Mouse (Mus musculus): ENCODE measurements around the gene Ccdc65. TPM values are rescaled to one million over a fixed set of nuclear protein-coding genes. Genes with fewer than 3 reads are reported as not detected.

Ccdc65 gene
- polyA plus RNA-seq (2012; rRNA removed) = 4.8 TPM in 2 replicates

GRCm38 (mm10) chr15:98707766-98708372 lies at the start of gene Ccdc65:
Gene Ccdc65, plus strand, starts transcription at chr15:98708207.
- Histone ChIP-seq H3K27ac (ENCODE audit: insufficient read depth, low read length) (no peak within 1 kb of the TSS), H3K4me1 (ENCODE audit: control insufficient read depth, insufficient read depth, low read length) (no peaks in the 10 kb centered on the region; the same call in 1 of the 2 replicates), H3K4me3 (replicated peaks; ENCODE audit: insufficient read depth, low read depth, low read length) (peak within 1 kb of the TSS; percentile 64), H3K27me3 (ENCODE audit: control insufficient read depth, insufficient read depth, low read length) (no peaks in the 10 kb centered on the region)
- peak; percentile 83 to 84 for DNase-seq
- 22% methylated on average over 16 of the region's 16 CpGs for WGBS
- TF ChIP-seq POLR2A (IDR thresholded peaks at IDR 0.05; ENCODE audit: borderline replicate concordance, insufficient read depth, low read length) (no peak), CTCF (IDR thresholded peaks at IDR 0.05; ENCODE audit: borderline replicate concordance, insufficient read depth, low read depth, low read length) (peak; percentile 73)

- TF ChIP-seq CTCF (IDR thresholded peaks at IDR 0.05; ENCODE audit: borderline replicate concordance, insufficient read depth, low read depth, low read length) = no peak
- TF ChIP-seq POLR2A (IDR thresholded peaks at IDR 0.05; ENCODE audit: borderline replicate concordance, insufficient read depth, low read length) = no peak
- peak overlapping the region; percentile 83 for H3K27ac ChIP-seq (ENCODE audit: insufficient read depth, low read length)
- H3K27me3 ChIP-seq (ENCODE audit: control insufficient read depth, insufficient read depth, low read length) = no peaks in the 10 kb centered on the region
- H3K4me3 ChIP-seq (replicated peaks; ENCODE audit: insufficient read depth, low read depth, low read length) = peak overlapping the region; percentile 67
- under 1% methylated on average over 14 of the region's 14 CpGs for WGBS
- no peaks in the 10 kb centered on the region for H3K4me1 ChIP-seq (ENCODE audit: control insufficient read depth, insufficient read depth, low read length)
- DNase-seq = no peak
Observed at GRCm38 (mm10) chr15:98662198-98662566, 45.8 kb upstream of the Ccdc65 start.

GRCm38 (mm10) chr15:98662567-98663545 lies 45.2 kb upstream of the Ccdc65 start, which contains the start of gene Ddx23:
Gene Ddx23, minus strand, starts transcription at chr15:98662894.
- 3% methylated on average over 48 of the region's 48 CpGs for WGBS

GRCm38 (mm10) chr15:98664042-98664907 lies 43.7 kb upstream of the Ccdc65 start:
- peak in 1 of 2 experiments; percentile 37 for DNase-seq
- Histone ChIP-seq H3K4me3 (replicated peaks; ENCODE audit: insufficient read depth, low read depth, low read length) (no peak overlapping the region), H3K4me1 (ENCODE audit: control insufficient read depth, insufficient read depth, low read length) (no peaks in the 10 kb centered on the region), H3K27ac (ENCODE audit: insufficient read depth, low read length) (no peak overlapping the region), H3K27me3 (ENCODE audit: control insufficient read depth, insufficient read depth, low read length) (no peaks in the 10 kb centered on the region)
- WGBS = 67% methylated on average over 11 of the region's 11 CpGs
- TF ChIP-seq POLR2A (IDR thresholded peaks at IDR 0.05; ENCODE audit: borderline replicate concordance, insufficient read depth, low read length) = no peak
- TF ChIP-seq CTCF (IDR thresholded peaks at IDR 0.05; ENCODE audit: borderline replicate concordance, insufficient read depth, low read depth, low read length) = peak; percentile 43; the same call in 1 of the 2 replicates

More at GRCm38 (mm10) chr15:98662567-98663545, 45.2 kb upstream of the Ccdc65 start, which contains the start of gene Ddx23:
- TF ChIP-seq CTCF (IDR thresholded peaks at IDR 0.05; ENCODE audit: borderline replicate concordance, insufficient read depth, low read depth, low read length) = no peak
- peak; percentile 84 for TF ChIP-seq POLR2A (IDR thresholded peaks at IDR 0.05; ENCODE audit: borderline replicate concordance, insufficient read depth, low read length)
- H3K4me1 ChIP-seq (ENCODE audit: control insufficient read depth, insufficient read depth, low read length) = no peaks in the 10 kb centered on the region
- H3K4me3 ChIP-seq (replicated peaks; ENCODE audit: insufficient read depth, low read depth, low read length) = peak within 1 kb of the TSS; percentile 67
- H3K27me3 ChIP-seq (ENCODE audit: control insufficient read depth, insufficient read depth, low read length) = no peaks in the 10 kb centered on the region
- peak; percentile 95 to 97 for DNase-seq
- H3K27ac ChIP-seq (ENCODE audit: insufficient read depth, low read length) = peak within 1 kb of the TSS; percentile 83

- DNase-seq = peak; percentile 24 to 45
- no peak for TF ChIP-seq POLR2A (IDR thresholded peaks at IDR 0.05; ENCODE audit: borderline replicate concordance, insufficient read depth, low read length)
- TF ChIP-seq CTCF (IDR thresholded peaks at IDR 0.05; ENCODE audit: borderline replicate concordance, insufficient read depth, low read depth, low read length) = no peak
- no peaks in the 10 kb centered on the region for H3K27me3 ChIP-seq (ENCODE audit: control insufficient read depth, insufficient read depth, low read length)
- no peak overlapping the region for H3K4me3 ChIP-seq (replicated peaks; ENCODE audit: insufficient read depth, low read depth, low read length)
- 22% methylated on average over 4 of the region's 4 CpGs for WGBS
- no peaks in the 10 kb centered on the region; the same call in 1 of the 2 replicates for H3K4me1 ChIP-seq (ENCODE audit: control insufficient read depth, insufficient read depth, low read length)
- no peak overlapping the region for H3K27ac ChIP-seq (ENCODE audit: insufficient read depth, low read length)
Observed at GRCm38 (mm10) chr15:98672592-98672991, 35.4 kb upstream of the Ccdc65 start.

- WGBS = 87% methylated on average over 7 of the region's 7 CpGs
Observed at GRCm38 (mm10) chr15:98673732-98674131, 34.3 kb upstream of the Ccdc65 start.

More at GRCm38 (mm10) chr15:98673732-98674131, 34.3 kb upstream of the Ccdc65 start:
- Histone ChIP-seq H3K4me1 (ENCODE audit: control insufficient read depth, insufficient read depth, low read length) (peaks cover 4% of the 10 kb centered on the region; the same call in 1 of the 2 replicates), H3K27me3 (ENCODE audit: control insufficient read depth, insufficient read depth, low read length) (no peaks in the 10 kb centered on the region), H3K27ac (ENCODE audit: insufficient read depth, low read length) (no peak overlapping the region), H3K4me3 (replicated peaks; ENCODE audit: insufficient read depth, low read depth, low read length) (no peak overlapping the region)
- TF ChIP-seq POLR2A (IDR thresholded peaks at IDR 0.05; ENCODE audit: borderline replicate concordance, insufficient read depth, low read length) (no peak), CTCF (IDR thresholded peaks at IDR 0.05; ENCODE audit: borderline replicate concordance, insufficient read depth, low read depth, low read length) (no peak)
- DNase-seq = no peak

All from cerebellum, adult 2 months (tissue).